Mouse (Mus musculus) embryonic facial prominence, embryonic 14.5 days (tissue): Measurements from ENCODE around the gene Lmbr1l. TPM values are rescaled to one million over a fixed set of nuclear protein-coding genes. Genes with fewer than 3 reads are reported as not detected.

ENCODE experiments used
- ATAC-seq: fragments of 200-750 bp; cut with Nextera tagmentation; 2 replicates; pipeline ENCODE4 v1.8.0; 2017; ENCODE audit warnings: low read depth, moderate number of reproducible peaks, moderate TSS enrichment
- DNase-seq: peaks from one replicate; pipeline ENCODE4 v3.0.0-alpha.2; 2015; ENCODE audit warnings: low spot score
- H3K27ac ChIP-seq: fragments of 300-500 bp; sonication (generic); replicated peaks from 2 replicates; pipeline ENCODE4 v1.5.1; 2014; ENCODE audit warnings: low read depth, mild to moderate bottlenecking, low read length, moderate library complexity
- H3K27me3 ChIP-seq: fragments of 300-500 bp; sonication (generic); replicated peaks from 2 replicates; pipeline ENCODE4 v1.6.1; 2014; ENCODE audit warnings: low read length; ENCODE audit not compliant: control insufficient read depth, insufficient read depth
- H3K36me3 ChIP-seq: fragments of 300-500 bp; sonication (generic); 2 replicates; pipeline ENCODE4 v1.6.1; 2014; ENCODE audit warnings: low read length, mixed read lengths; ENCODE audit not compliant: control insufficient read depth, insufficient read depth
- H3K4me1 ChIP-seq: fragments of 300-500 bp; sonication (generic); 2 replicates; pipeline ENCODE4 v1.6.1; 2014; ENCODE audit warnings: antibody characterized with exemption, low read length; ENCODE audit not compliant: control insufficient read depth, insufficient read depth
- H3K4me2 ChIP-seq: fragments of 300-500 bp; sonication (generic); 2 replicates; pipeline ENCODE4 v1.6.1; 2014; ENCODE audit warnings: low read depth, mild to moderate bottlenecking, low read length, moderate library complexity, mixed read lengths
- H3K4me3 ChIP-seq: fragments of 300-500 bp; sonication (generic); 2 replicates; pipeline ENCODE4 v1.5.1; 2014; ENCODE audit warnings: low read depth, mild to moderate bottlenecking, low read length
- H3K9ac ChIP-seq: fragments of 300-500 bp; sonication (generic); 2 replicates; pipeline ENCODE4 v1.6.1; 2014; ENCODE audit warnings: low read depth, mild to moderate bottlenecking, low read length, moderate library complexity, mixed read lengths
- H3K9me3 ChIP-seq: fragments of 300-500 bp; sonication (generic); 2 replicates; pipeline ENCODE4 v1.6.1; 2016; ENCODE audit warnings: low read length; ENCODE audit not compliant: control insufficient read depth
- WGBS: fragments of 180-500 bp; shearing (Covaris S2); extraction: QIAGEN DNeasy Blood & Tissue Kit; methylation state at CpG from one replicate; pipeline ENCODE4 v1.1.7; 2014; 5-methylcytosine and 5-hydroxymethylcytosine counted together
- polyA plus RNA-seq: library from polyadenylated mRNA; unstranded; fragments of >200 nt; fragmentation: Nextera tagmentation; extraction: Ambion mirVana; gene quantifications from 2 replicates; pipeline ENCODE4 v1.2.1, GENCODE M21; 2014

The Lmbr1l gene
- polyA plus RNA-seq, 1 experiment from 2014 or later = 3.9 TPM

GRCm38 (mm10) chr15:98864951-98865350 lies 53.1 kb downstream of the Lmbr1l start:
- H3K36me3 ChIP-seq = peaks cover 68% of the 10 kb centered on the region
- no peak for ATAC-seq
- H3K4me3 ChIP-seq = no peak overlapping the region
- no peak overlapping the region for H3K4me2 ChIP-seq
- peaks cover 21% of the 10 kb centered on the region for H3K4me1 ChIP-seq
- DNase-seq = no peak
- H3K27me3 ChIP-seq = no peaks in the 10 kb centered on the region
- H3K9me3 ChIP-seq = no peaks in the 10 kb centered on the region
- H3K9ac ChIP-seq = no peak overlapping the region
- no peak overlapping the region for H3K27ac ChIP-seq
- 93% methylated on average over 6 of the region's 6 CpGs for WGBS

GRCm38 (mm10) chr15:98863451-98863958 lies 54.5 kb downstream of the Lmbr1l start:
- Histone ChIP-seq H3K9ac (no peak overlapping the region), H3K9me3 (no peaks in the 10 kb centered on the region), H3K27me3 (no peaks in the 10 kb centered on the region), H3K27ac (no peak overlapping the region), H3K36me3 (peaks cover 82% of the 10 kb centered on the region), H3K4me2 (no peak overlapping the region), H3K4me1 (peaks cover 9% of the 10 kb centered on the region), H3K4me3 (no peak overlapping the region)
- WGBS = 83% methylated on average over 12 of the region's 12 CpGs
- no peak for ATAC-seq
- DNase-seq = no peak

- DNase-seq (no peak), ATAC-seq (no peak)
- H3K4me3 ChIP-seq = no peak overlapping the region
- H3K9ac ChIP-seq = no peak overlapping the region
- no peak overlapping the region for H3K4me2 ChIP-seq
- H3K27ac ChIP-seq = no peak overlapping the region
- no peaks in the 10 kb centered on the region for H3K27me3 ChIP-seq
- H3K4me1 ChIP-seq = no peaks in the 10 kb centered on the region
- H3K9me3 ChIP-seq = no peaks in the 10 kb centered on the region
- WGBS = 82% methylated on average over 21 of the region's 21 CpGs
- peaks cover 99% of the 10 kb centered on the region for H3K36me3 ChIP-seq
Measured at GRCm38 (mm10) chr15:98861701-98862410, 56.2 kb downstream of the Lmbr1l start.

- no peak for DNase-seq
- no peaks in the 10 kb centered on the region for H3K4me1 ChIP-seq
- H3K36me3 ChIP-seq = peaks cover 100% of the 10 kb centered on the region
- no peak overlapping the region for H3K9ac ChIP-seq
- no peaks in the 10 kb centered on the region for H3K9me3 ChIP-seq
- no peak overlapping the region for H3K4me2 ChIP-seq
- 94% methylated on average over 18 of the region's 18 CpGs for WGBS
- H3K4me3 ChIP-seq = no peak overlapping the region
- no peak overlapping the region for H3K27ac ChIP-seq
- no peak for ATAC-seq
- no peaks in the 10 kb centered on the region for H3K27me3 ChIP-seq
Measured at GRCm38 (mm10) chr15:98860921-98861320, 57.1 kb downstream of the Lmbr1l start.

GRCm38 (mm10) chr15:98859319-98860043 lies 58.5 kb downstream of the Lmbr1l start:
- WGBS = 82% methylated on average over 9 of the region's 9 CpGs
- Histone ChIP-seq H3K9me3 (no peaks in the 10 kb centered on the region), H3K4me2 (no peak overlapping the region), H3K27ac (no peak overlapping the region), H3K9ac (no peak overlapping the region), H3K4me3 (no peak overlapping the region), H3K4me1 (no peaks in the 10 kb centered on the region), H3K36me3 (peaks cover 100% of the 10 kb centered on the region), H3K27me3 (no peaks in the 10 kb centered on the region)
- ATAC-seq (no peak), DNase-seq (no peak)

GRCm38 (mm10) chr15:98854214-98854613 lies 63.8 kb downstream of the Lmbr1l start:
- ATAC-seq = no peak
- no peak overlapping the region for H3K9ac ChIP-seq
- peaks cover 100% of the 10 kb centered on the region for H3K36me3 ChIP-seq
- no peaks in the 10 kb centered on the region for H3K9me3 ChIP-seq
- WGBS = 92% methylated on average over 16 of the region's 16 CpGs
- no peak overlapping the region for H3K27ac ChIP-seq
- H3K4me2 ChIP-seq = no peak overlapping the region
- DNase-seq = no peak
- no peak overlapping the region for H3K4me3 ChIP-seq
- no peaks in the 10 kb centered on the region for H3K4me1 ChIP-seq
- H3K27me3 ChIP-seq = no peaks in the 10 kb centered on the region

Other genes with a start within 250 kb of the Lmbr1l start
- 0.42 TPM in 2 replicates for gene Rnd1, start 240.8 kb downstream of the Lmbr1l start, polyA plus RNA-seq
- gene Ccdc65, start 210.0 kb downstream of the Lmbr1l start, polyA plus RNA-seq = 1.7 and 3.9 TPM in 2 replicates
- gene Fkbp11, start 190.0 kb downstream of the Lmbr1l start, polyA plus RNA-seq = 88.8 and 108 TPM in 2 replicates
- gene Arf3, start 155.0 kb downstream of the Lmbr1l start, polyA plus RNA-seq = 33.9 and 34.8 TPM in 2 replicates
- 4.1 and 4.3 TPM in 2 replicates for gene Wnt10b, start 140.1 kb downstream of the Lmbr1l start, polyA plus RNA-seq
- gene Wnt1, start 128.4 kb downstream of the Lmbr1l start, polyA plus RNA-seq = 0.10 TPM in 1 of 2 replicates, not detected in the other
- 0.07 TPM in 1 of 2 replicates, not detected in the other for gene Ddn, start 108.7 kb downstream of the Lmbr1l start, polyA plus RNA-seq
- gene Prkag1, start 86.7 kb downstream of the Lmbr1l start, polyA plus RNA-seq = 71.7 and 80.6 TPM in 2 replicates
- 13.8 and 15.5 TPM in 2 replicates for gene Kmt2d, start 47.0 kb downstream of the Lmbr1l start, polyA plus RNA-seq
- 8.4 and 12.2 TPM in 2 replicates for gene Rhebl1, start 23.7 kb downstream of the Lmbr1l start, polyA plus RNA-seq
- 2.0 and 3.1 TPM in 2 replicates for gene Dhh, start 19.7 kb downstream of the Lmbr1l start, polyA plus RNA-seq
- gene Tuba1b, start 16.3 kb upstream of the Lmbr1l start, polyA plus RNA-seq = 1,523 and 1,643 TPM in 2 replicates
- gene Gm49450, start 35.3 kb upstream of the Lmbr1l start, polyA plus RNA-seq = not detected in 2 replicates
- 1,836 and 1,958 TPM in 2 replicates for gene Tuba1a, start 35.5 kb upstream of the Lmbr1l start, polyA plus RNA-seq
- 133 and 149 TPM in 2 replicates for gene Tuba1c, start 111.7 kb upstream of the Lmbr1l start, polyA plus RNA-seq
- 66.3 and 71.0 TPM in 2 replicates for gene Prph, start 136.9 kb upstream of the Lmbr1l start, polyA plus RNA-seq
- 15.3 and 24.4 TPM in 2 replicates for gene Troap, start 156.3 kb upstream of the Lmbr1l start, polyA plus RNA-seq
- 0.11 and 0.13 TPM in 2 replicates for gene C1ql4, start 169.6 kb upstream of the Lmbr1l start, polyA plus RNA-seq
- gene Dnajc22, start 174.9 kb upstream of the Lmbr1l start, polyA plus RNA-seq = 0.38 TPM in 1 of 2 replicates, not detected in the other
- 35.5 and 38.9 TPM in 2 replicates for gene Spats2, start 207.7 kb upstream of the Lmbr1l start, polyA plus RNA-seq